Mouse (Mus musculus): ENCODE data around the gene Mgarp.

- TF ChIP-seq CTCF (IDR thresholded peaks at IDR 0.05; ENCODE audit: extremely low read depth, insufficient read depth, low read length) (no peak), POLR2A (IDR thresholded peaks at IDR 0.05; ENCODE audit: extremely low read depth, insufficient read depth, low read length) (no peak)
These were observed 31.0 kb downstream of the Mgarp start for GRCm38 (mm10) chr3:51365517-51365882.
